Mouse (Mus musculus): ENCODE results near the gene Parvb.

Gene Parvb

DNA sequence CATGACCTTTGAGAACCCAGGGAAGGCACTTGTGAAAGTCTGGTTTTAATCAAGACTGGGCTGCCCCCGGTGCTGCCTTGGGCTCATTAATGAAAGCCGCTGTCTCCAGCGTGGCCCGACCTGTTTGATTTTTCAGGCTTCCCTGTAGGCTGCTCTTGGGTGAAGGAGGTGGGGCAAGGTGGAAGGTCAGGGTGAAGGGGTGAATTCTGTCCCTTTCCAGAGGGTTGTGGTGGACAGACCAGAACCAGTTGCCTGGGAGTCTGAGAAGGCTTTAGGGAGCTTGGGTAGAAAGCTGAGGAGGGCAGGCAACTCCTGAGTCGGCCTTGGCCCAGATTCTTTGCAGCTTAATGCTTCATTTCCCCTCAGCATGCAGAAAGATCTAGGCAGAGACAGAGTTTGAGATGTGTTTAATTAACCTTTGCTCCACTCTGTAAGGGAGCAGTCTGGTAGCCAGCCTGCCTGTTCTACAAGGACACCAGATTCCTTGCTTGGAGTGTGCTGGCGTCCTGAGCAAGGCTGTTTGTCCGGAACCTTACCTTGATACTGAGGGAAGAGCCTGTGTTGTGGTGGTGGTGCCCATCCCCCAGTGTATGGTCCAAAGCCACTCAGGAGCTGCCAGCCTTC is 15.3 kb upstream of the Parvb start:
- no peak for DNase-seq (ENCODE audit: low read depth in 1 of 2, low spot score in 2 of 2)

DNA sequence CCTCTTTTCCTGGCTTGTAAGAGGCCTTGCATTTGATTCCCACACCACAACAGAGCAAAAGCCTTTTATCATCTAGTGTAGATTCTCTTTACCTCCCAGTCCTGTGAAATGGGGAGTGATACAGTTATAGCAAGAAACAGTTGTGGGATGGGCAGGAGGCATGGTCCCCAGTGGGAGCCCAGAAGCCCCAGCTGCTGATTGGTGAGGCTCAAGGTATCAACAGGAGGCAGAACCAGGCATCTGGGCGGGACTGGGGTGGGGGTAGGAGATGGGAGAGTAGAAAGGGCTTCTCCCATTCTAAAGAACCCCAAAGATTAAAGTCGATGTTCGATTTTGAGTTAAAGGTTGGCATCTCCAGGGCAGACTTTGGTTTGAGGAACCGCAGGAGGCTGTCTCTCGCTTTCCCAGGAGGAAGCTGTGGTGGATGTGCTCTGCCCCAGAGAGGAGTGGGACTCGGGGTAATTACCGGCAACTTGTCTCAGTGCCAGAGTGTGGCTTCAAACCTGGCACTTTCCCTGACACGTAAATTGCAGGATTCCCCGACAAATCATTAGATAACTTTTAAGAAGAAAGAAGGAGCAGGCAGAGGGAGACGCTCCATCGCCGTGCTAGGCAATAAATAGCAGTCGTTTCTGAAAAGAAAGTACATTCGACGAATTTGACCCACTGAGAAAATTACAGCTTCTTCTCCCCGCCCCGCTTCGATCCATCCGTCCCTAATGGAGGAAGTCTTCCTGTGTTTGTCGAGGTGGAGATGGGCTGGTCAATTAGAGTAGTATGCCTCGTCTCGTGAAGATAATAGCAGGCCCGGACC is 13.7 kb upstream of the Parvb start:
- DNase-seq (ENCODE audit: low read depth in 1 of 2, low spot score in 2 of 2) = no peak

DNA sequence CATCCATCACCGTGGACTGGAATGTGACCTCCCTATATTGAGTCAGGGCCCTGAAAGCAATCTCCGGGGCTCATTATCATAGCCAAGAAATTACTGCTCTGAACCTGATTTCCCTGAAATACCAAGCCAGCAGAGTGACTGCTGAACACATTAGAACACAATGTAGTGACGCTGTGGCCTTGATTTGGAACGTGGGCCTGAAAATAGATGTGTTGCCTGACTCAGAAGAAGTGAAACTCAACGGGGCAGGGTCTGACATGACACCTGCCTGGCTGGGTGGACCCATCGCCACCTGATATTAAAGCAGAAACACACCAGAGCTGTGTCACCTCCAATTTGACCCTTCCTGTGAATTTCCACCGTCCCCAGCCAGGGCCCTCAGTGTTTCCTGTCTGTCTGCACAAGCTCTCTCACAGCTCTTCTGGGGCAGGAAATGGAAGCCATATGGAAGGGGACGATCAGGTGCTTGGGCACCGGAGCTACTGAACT is 13.0 kb upstream of the Parvb start:
- DNase-seq (ENCODE audit: low read depth in 1 of 2, low spot score in 2 of 2) = no peak

DNA sequence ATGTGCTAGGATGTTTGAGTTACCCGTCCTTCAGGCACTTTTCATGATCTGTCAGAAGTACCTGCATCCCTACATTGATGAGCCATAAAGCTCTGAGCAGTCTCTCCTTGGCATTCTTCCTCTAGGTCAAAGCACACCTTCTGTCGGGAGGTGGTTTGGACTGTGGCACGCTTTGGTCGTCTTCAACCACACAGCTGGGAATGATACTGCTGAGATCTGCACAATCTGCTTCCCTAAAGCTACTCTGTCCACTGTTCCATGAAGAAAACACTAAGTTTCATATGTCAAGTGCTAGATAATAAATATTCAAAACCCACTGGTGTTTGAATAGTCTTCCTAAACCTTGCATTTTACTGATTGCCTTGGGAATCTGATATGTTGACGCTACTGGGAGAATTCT is 10.3 kb upstream of the Parvb start:
- DNase-seq (ENCODE audit: low read depth in 1 of 2, low spot score in 2 of 2) = no peak

- DNase-seq (ENCODE audit: low read depth in 1 of 2, low spot score in 2 of 2) = no peak
Observed at GRCm38 (mm10) chr15:84223423-84223822, 8.4 kb upstream of the Parvb start.

GRCm38 (mm10) chr15:84224779-84225178 is 7.1 kb upstream of the Parvb start:
- DNase-seq (ENCODE audit: low read depth in 1 of 2, low spot score in 2 of 2) = no peak

- no peak for DNase-seq (ENCODE audit: low read depth in 1 of 2, low spot score in 2 of 2)
Observed at GRCm38 (mm10) chr15:84226918-84227317, 4.9 kb upstream of the Parvb start.

GRCm38 (mm10) chr15:84230661-84231060 is 1.2 kb upstream of the Parvb start:
- no peak for DNase-seq (ENCODE audit: low read depth in 1 of 2, low spot score in 2 of 2)

- DNase-seq (ENCODE audit: low read depth in 1 of 2, low spot score in 2 of 2) = no peak
Observed at GRCm38 (mm10) chr15:84231113-84231712, 630 bp upstream of the Parvb start.

DNA sequence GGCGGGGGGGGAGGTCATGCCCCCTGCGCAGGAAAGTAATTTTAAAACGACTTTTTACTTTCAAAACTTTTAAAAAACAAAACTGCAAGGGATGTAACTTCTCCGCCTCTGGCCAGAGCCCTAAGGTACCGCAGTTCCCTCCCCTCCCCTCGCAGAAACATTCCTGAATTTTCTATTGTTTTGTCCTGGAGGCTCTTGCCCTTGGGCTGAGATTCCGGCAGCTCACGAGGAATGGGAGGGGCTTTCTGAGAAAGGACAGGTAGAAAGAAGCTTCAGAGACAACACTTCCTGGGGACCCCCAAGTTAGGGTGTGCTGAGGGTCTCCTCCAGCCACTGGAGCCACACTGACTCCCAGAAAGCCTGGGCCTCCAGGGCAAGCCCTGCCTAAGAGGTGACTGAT is 766 bp downstream of the Parvb start:
- no peak for DNase-seq (ENCODE audit: low read depth in 1 of 2, low spot score in 2 of 2)

- DNase-seq (ENCODE audit: low read depth in 1 of 2, low spot score in 2 of 2) = no peak
Observed at GRCm38 (mm10) chr15:84234794-84235581, 3.1 kb downstream of the Parvb start.

GRCm38 (mm10) chr15:84235646-84236045 is 3.8 kb downstream of the Parvb start:
- DNase-seq (ENCODE audit: low read depth in 1 of 2, low spot score in 2 of 2) = peak; percentile 80 to 87

GRCm38 (mm10) chr15:84238552-84238951 is 6.7 kb downstream of the Parvb start:
- DNase-seq (ENCODE audit: low read depth in 1 of 2, low spot score in 2 of 2) = no peak

- DNase-seq (ENCODE audit: low read depth in 1 of 2, low spot score in 2 of 2) = no peak
Observed at GRCm38 (mm10) chr15:84238991-84239401, 7.2 kb downstream of the Parvb start.

- DNase-seq (ENCODE audit: low read depth in 1 of 2, low spot score in 2 of 2) = no peak
Observed at GRCm38 (mm10) chr15:84241520-84241919, 9.7 kb downstream of the Parvb start.

DNA sequence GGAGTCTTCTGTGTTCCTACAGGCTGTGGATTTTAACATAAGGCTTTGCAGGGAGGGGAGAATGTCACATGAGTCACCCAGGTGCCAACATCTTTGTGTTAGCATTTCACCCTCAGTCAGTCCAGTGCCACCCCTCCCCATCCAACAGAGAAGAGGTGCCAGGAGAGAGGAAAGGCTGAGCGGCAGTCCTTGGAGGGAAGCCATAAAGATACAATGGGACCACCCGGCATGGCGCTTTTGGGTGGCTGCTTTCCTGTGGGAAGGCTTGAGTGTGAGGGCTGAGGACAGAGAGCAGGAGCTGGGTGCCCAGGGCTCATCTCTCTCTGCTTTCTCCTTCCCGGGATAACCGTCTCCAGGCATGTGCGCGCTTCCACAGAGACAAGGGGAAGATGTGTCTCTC is 13.3 kb downstream of the Parvb start:
- no peak for DNase-seq (ENCODE audit: low read depth in 1 of 2, low spot score in 2 of 2)

- DNase-seq (ENCODE audit: low read depth in 1 of 2, low spot score in 2 of 2) = no peak
Observed at GRCm38 (mm10) chr15:84246195-84246594, 14.4 kb downstream of the Parvb start.

DNA sequence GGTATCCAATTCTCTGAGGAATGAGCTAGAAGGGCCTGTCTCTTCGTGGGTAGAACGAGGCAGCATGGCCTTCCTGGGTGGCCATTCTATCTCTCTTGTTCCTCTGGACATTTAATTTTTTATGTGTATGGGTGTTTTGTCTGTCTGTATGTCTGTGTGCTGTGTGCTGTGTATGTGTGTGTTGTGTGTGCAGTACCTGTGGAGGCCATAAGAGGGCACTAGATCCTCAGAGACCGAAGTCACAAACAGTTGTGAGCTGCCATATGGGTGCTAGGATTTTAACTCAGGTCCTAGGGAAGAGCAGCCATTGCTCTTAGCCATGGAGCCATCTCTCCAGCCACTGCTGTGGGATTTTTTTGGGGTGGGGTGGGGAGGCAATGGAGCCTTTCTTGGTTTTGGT is 15.5 kb downstream of the Parvb start:
- no peak for DNase-seq (ENCODE audit: low read depth in 1 of 2, low spot score in 2 of 2)

DNA sequence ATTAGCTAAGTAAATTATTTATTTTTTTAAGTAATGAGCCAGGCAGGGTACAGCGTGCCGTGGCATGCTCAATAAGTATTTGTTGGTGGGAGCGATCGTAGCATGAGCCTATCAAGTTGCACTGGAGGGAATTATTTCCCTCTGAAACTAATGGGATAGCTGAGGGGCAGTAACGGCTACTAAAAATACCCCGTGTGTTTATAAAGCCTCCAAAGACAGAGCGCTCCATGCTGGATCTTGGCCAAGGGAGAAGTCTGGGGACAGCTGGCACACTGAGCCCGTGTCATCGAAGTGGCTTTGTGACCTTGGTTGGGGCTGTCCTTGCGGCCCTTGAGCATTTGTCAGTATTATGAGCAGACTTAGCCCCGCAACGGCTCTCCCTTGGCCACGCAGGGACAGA is 19.4 kb downstream of the Parvb start:
- no peak for DNase-seq (ENCODE audit: low read depth in 1 of 2, low spot score in 2 of 2)

DNA sequence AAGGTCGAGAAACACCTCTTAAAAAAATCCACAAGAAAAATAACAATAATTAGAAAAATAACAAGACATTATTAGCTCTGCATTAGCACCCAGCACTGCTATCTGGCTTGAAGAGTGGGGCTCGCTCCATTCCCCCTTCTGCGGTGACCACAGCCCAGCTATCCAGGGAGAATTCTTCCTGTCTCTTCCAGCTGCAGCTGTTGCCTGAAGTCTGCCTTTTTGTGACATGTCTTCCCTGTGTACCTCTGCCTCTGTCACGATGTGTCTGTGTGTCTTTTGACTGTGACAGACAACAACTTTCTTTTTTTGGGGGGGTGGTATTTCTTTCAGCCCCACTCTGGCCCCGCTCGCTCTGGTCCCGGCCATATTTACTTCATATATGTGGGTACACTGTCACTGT is 20.8 kb downstream of the Parvb start:
- no peak for DNase-seq (ENCODE audit: low read depth in 1 of 2, low spot score in 2 of 2)

GRCm38 (mm10) chr15:84253757-84254156 is 21.9 kb downstream of the Parvb start:
- no peak for DNase-seq (ENCODE audit: low read depth in 1 of 2, low spot score in 2 of 2)
